Mouse (Mus musculus) T-cell, adult 2 months (primary cell): ENCODE measurements around the gene Cebpb.
"Not testable (repeated sequence)": the region's sequence is repeated elsewhere in the genome, so short reads cannot be mapped to it uniquely, and the experiment has no call there.

ENCODE experiments used
- DNase-seq: peaks from one replicate; pipeline ENCODE4 v3.0.0; 2022; ENCODE audit warnings: low spot score

Gene Cebpb

DNA sequence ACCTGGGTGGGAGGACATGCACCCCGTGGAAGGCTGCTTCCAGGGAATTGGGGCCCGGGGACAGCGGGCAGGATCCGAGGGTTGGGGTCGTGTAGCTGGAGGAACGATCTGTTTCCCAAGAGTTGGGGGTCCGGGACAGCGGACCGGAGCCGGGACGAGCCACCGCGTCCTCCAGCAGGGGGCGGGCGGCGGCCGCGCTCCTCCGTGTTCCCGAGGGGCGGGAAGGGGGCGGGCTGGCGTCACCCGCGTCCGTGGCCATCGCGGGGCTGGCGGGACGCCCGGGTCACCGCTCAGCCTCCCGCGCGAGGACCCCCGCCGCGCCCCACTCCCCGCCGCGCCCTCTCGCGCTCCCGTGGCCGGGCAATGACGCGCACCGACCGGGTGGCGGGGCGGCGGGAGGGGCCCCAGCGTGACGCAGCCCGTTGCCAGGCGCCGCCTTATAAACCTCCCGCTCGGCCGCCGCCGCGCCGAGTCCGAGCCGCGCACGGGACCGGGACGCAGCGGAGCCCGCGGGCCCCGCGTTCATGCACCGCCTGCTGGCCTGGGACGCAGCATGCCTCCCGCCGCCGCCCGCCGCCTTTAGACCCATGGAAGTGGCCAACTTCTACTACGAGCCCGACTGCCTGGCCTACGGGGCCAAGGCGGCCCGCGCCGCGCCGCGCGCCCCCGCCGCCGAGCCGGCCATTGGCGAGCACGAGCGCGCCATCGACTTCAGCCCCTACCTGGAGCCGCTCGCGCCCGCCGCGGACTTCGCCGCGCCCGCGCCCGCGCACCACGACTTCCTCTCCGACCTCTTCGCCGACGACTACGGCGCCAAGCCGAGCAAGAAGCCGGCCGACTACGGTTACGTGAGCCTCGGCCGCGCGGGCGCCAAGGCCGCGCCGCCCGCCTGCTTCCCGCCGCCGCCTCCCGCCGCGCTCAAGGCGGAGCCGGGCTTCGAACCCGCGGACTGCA lies at the start of gene Cebpb:
Gene Cebpb (plus strand): TSS at position 418 of the 954 bp plus-strand sequence.
- DNase-seq: peak; percentile 71

DNA sequence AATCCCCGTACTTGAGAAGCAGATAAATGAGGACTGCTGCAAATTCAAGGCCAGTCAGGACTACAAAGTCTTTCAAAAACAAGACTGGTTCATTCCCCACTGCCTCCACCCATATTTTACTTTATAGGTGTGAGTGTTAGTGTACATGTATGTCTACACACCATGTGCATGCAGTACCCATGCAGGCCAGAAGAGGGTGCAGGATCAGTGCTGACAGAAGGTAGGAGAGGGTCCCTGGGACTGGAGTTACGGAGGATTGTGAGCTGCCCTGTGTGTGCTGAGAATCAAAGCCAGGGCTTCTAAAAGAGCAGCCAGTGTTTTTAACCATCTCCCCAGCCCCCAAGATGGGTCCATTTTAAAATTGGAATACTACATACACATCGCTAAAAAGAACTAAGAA lies 48.4 kb upstream of the Cebpb start:
- peak; percentile 63 for DNase-seq

DNA sequence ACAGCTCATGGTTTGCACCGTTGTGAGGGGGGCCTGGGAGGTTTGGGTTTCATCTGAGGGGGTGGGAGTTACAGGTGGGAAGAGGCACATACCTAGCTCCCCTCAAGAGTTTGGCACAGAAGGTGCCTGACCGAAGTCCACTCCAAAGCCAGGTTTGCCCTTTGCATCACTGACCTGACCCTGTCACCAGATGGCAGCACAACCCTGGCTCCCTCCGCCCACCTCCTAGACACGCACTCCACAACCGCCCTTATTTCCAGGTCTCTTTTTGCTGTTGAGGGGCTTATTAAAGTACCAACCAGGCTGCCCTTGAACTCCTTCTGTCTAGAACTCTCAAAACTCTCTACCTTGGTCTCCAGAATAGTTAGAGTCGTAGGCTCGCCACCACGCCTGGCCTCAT lies 47.4 kb upstream of the Cebpb start:
- DNase-seq: peak; percentile 40

DNA sequence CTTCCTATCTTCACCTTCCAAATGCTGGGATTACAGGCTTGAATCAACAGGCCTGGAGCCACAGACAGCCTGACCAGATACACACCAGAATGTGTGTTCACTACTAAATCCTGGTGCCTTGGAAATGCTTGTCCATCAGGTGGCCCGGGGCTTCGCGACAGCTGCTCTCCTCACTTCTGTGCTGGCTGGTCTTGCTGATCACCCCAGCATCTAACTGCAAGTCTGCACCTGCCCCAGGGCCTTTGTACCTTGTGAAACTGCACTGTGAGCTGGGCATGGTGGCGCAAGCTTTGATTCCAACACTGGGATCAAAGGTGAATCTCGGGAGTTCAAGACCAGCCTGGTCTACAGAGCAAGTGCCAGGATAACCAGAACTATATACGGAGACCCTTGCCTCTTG lies 46.6 kb upstream of the Cebpb start:
- DNase-seq: no peak

DNA sequence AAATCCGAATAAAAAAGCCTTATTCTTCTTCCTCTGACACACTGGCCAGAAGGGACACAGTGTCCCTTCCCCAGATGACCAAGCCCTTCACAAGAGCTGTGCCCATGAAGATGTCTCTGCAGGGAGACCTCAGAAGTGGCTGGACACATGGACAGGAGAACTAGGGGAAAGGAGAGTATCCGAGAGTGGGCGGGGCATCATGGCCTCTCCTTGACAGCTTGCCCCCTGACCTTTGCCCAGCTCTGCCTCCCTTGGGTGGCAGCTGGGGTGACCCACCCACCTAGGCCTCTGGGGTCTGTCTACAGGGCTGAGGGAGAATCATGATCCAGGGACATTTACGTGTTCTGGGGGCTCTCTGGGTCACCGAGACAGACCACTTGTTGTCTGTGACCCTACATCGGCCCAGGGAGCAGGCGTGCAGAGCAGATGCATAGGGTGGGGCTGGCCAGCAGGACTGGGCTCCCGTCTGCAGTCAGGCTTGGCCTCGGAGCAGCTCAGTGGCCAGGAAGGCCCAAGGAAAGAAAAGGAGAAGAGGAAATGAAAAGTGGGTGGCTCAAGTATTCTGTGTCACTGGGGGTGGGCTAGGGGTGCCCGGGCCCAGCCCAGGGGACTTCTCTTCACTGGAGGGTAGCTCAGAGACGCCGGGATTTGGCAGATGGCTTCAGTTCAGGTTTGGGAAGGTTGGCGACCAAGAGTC lies 45.2 kb upstream of the Cebpb start:
- DNase-seq: not testable (repeated sequence)

DNA sequence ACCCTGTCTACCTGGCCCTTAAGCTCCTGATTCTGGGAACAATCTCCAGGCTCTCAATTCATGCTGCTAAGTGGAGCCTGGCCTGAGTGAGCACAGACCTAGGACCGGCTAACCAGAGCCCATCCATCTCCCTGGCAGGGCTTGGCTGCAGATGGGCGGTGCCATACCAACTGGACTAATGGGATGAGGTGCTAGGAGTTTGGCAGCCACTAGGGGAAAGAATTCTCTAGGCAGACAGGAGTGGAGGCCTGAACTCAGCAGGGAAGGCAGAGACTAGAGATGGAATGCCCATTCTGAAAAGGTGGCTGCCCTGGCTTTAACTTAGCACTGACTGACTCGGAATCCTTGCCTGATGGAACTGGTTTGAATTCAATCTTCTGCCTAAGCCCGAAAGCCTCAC lies 42.3 kb upstream of the Cebpb start:
- no peak for DNase-seq

DNA sequence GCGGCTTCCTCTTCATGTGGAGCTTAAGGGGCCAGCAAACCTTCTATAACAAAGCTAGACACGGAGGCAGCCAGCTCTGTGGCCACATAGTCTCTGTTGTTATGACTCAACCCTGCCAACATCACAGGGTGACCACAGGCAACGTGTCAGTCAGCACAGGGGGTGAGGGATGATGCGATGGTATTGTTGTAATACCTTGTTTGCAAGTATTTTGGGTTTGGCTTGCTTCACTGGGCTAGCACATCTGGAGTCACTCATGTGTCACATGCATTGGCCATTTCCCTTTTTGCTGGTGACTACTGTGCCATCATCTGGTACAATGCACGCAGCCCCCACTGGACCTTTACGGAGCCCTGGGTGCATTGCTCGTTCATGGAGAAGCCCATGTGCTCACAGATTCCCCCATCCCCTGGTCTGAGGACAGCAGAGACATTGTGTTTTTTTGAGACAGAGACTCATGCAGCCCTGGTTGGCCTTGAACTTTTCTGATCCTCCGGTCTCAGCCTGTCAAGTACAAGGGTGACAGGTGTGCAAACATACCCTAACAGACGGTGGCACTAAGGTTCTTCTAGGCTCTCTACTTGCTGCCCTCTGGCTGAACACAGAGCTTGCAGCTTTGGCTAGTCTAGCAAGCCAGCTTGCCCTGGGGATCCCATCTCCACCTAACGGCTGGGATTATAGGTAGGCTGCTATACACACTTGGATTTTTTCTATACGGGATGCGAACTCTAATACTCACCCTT lies 39.3 kb upstream of the Cebpb start:
- DNase-seq: no peak

DNA sequence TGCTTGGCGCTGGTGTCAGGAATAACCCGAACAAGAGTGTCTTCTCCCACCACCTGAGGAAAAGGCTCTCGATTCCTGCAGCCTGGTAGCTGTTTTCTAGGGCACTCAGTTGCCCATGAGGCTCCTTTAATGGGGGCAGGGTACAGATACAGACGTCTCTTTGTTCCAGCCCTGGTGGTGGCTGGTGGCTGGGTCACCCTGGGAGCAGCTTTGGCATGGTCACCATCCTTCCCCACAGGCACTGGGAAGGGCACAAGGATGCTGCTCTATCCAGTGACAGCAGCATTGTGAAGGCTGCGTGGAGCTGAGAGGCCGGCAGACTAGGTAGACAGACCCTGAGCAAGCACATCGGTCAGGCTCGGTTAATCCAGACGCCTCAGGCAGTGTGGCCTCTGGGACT lies 37.1 kb upstream of the Cebpb start:
- DNase-seq: no peak

DNA sequence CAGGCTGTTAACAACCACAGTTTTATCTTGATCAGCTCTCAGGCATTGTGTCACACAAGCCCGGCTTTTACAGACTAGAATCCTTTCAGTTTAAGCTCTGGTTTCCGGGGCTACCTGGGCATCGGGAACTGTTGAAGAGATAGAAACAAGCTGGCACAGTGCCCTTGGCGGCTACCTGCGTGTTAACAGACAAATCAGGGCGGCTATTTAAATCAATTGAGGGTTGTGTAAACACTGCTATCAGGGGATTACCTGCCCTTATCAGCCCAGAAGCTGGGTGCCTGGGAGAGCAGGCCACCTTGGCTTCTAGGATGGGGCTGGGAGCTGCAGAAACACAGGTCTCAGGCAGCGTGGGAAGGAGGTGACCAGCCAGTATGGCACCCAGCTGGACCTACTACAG lies 36.0 kb upstream of the Cebpb start:
- DNase-seq: no peak

DNA sequence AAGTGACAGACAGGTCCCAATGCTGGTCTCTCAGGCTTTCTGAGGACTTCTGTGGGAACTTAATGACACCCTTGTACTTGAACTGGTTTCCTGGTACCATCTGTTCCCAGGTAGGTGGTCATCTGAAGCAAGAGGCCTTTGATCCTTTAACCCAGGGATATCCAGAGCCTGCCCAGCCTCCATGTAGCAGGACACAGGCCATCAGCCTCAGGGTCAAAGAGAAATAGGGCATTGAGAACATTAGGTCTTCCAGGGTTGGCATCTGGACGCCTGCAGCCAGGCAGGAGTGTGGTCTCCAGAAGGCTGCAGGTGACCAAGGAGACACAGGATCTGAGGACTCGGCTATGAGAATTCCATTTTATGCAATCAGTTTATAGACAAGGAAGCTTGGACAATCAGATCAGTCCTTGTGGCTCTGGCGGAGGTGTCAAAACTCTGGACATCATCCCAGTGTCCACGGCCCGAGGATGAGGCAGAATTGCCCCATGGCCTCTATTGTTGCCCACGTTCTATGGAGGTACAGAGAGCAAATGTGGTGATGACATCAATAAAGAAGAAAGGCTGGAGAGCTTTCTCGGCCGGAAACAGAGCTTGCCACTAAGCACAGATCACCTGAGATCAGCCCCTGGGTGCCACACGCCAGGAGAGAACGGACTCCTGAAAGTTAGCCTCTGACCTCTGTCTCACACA lies 33.7 kb upstream of the Cebpb start:
- no peak for DNase-seq

DNA sequence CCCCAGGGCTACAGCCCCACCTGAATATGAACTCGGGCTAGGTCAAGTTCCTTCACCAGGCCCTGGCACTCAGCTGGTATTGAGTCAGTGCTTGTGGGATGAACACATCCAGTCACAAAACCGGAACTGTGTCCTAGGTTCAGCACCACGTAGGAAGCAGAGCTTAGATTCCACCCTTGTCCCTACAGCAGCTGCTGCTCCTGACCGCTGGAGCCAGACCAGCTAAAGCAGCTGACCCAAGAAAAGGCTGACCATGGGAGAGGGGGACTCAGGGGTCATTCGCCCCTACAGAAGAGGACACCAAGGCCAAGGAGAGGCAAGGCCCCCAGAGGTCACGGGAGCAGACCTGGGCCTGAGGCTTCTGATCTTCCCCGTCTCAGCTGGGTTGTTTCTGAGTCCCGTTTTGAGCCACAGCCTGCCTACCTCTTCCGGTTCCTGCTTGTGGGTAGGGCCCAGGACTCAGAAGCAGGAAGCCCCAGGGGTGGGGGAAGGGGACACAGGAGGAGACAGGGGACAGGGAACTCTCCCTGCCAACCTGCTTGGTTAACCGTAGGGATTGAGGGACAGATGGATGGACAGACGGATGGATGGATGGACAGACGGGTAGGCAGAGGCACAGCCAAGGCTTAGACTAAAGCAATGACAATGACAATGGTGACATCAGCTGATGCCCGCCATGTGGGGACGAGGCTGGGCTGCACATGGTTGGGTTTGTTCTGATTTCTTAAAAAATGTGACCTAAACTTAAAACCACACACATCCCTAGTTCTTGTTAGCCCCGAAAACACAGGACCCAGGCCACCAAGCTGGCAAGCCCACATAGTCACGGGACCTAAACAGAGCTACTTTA lies 31.9 kb upstream of the Cebpb start:
- peak; percentile 88 for DNase-seq

DNA sequence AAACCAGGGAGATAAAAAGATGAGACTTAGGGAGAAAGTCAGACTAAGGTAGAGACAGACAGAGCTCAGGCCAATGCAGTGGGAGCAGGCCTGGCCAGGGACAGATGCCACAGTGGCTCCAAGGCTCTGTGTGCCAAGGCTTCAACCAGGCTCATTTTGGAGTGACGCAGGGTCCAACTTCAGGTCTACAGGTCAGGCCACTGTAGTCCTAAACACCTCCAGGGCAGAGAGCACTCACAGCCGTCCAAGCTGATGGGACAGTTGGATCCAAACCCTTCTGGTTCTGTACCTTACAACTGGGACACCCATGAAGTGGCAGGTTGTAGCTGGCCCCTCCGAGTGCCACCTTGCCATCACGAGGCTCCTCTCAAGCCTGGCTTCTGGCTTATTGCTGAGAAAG lies 30.7 kb upstream of the Cebpb start:
- no peak for DNase-seq

DNA sequence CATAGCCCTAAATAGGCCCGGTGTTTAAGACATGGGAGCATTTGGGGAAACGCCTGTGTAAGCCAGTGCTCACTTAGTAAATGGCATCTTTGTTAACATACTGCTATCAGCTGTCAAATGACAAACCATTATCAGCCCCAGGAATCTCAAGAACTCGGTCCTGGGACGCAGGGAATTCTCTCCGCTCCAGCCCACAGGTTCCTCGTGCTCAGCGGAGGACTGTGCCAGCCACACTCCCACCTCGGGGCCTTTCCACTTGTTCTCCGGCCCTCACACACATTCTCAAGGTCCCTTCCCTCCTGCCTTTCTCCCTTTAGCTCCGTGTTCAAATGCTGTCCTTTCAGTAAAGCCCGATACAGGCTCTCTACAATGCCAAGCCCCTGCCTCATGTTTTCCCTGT lies 30.0 kb upstream of the Cebpb start:
- DNase-seq: no peak

DNA sequence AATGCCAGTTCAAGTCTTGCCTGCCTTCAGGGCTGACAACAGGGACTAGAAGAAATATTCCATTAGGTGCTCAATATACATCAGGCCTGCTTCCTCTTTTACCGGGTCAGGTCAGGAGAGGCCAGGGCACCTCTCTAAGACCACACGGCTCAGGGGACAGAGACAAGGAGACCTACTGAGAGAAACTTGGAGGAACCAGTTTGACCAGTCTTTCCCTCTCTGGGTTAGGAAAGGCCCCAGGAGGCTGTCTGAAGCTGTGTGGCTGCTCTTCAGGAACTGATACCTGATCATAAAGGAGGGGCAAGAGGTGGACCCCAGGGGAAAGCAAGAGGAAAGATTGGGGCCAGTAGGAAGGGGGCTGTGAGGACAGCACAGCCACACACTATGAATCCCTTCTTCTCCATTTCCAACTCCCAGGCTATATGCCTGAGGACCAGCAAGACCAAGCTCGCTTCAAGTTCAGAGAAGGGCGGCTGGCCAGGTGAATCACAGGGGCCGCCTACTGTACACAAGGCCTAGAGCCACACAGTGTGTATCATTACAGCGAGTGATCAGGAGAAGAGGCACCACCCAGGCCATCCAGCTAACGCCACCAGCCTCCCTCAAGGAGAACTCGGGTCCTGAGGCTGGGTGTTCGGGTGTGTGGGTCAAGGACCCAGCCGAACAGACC lies 29.4 kb upstream of the Cebpb start:
- DNase-seq: no peak

DNA sequence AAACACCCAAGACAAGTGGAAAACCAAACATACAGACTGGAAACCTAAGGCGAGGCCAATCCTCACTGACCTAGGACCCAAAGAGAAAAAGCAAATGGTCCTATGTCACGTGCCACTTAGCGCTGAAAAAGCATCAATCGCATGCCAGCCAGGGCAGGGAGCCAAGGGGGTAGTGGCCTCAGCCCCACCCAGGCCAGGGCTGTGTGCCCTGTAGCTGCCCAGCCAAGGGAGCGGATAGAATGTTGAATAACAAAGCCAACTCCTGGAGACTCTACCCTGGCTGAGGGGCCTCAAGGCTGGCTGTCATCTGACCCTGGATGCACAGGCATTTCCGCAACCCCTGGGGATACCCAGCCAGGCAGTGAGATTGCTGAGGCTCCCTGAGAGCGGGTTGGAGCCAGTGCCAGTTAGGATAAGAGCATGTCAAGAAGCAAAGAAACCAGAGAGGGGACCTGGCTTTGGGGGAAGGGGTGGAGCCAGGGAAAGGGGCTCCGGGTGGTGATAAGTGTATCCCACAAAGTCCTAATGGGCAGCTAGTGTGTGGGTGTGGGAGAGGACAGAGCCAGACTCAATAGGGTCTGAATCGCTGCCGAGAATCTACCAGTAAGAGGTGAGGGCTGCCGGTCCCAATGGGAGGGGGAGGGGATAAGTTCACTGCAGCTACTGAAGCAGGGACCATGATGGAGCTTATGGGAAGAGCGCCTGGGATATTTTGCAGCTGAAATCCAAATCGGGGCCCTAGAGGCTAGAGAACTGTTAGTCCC lies 28.7 kb upstream of the Cebpb start:
- no peak for DNase-seq

DNA sequence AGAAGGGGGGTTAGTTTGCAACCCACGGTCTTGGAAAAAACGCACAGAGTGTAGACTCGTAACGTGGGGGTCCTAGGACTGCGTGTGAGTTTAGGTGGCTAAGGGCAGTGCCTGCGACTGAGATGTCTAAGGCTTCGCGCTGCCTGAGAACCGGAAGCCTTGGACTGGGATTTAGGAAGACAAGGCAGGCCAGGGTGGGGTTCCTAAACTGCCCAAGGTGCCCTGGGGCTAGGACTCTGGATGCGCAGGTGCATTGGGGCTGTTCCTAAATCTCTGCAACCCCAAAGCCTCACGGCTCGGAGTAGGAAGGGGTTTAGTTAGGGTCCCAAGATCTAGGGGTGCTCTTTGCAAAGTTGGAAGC lies 28.1 kb upstream of the Cebpb start:
- peak; percentile 31 for DNase-seq

DNA sequence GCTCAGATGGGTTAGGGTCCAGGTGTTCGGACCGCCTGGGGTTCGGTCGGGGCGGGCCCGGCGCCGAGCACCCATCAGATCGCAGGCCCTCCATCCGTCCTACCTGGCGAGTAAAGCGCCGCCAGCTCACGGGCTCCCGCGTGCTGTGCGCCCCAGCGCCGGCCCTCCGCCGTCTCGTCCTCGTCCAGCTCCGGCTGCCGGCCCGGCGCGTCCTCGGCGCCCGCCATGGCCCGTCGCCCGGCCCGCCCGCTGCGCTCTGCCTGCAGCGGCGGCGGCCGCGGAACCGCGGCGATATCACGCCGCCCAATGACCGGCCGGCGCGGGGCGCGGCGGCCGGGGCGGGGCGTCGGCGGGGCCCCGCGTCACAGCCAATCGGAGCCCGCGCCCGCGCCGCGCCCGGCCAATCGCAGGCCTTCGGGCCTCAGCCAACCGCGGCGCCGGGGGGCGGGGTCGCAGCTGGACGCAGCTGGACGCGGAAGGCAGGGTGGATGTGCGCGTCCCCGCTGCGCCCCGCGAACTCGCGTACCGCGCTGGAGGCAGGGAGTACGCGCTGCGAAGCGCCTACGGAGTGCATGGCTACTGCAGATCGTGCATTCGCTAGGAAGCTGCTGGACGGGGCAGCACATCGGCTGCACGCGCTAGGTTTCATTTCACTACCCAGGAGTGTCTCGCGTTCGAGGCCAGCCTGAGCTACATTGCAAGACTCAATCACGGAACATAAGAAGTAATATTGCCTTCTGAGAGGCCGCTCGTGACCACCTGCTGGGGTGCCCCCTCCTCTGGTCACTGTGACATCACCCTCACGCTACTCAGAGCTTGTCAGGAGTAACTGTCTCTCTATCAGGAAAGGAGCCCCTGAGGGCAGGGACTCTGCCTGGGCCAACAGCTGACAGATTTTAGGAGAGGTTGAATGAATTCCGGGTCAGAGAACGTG lies 27.2 kb upstream of the Cebpb start, which contains the start of gene Gm20431:
Gene Gm20431 (minus strand): TSS at position 227 of the 934 bp plus-strand sequence.
- peak; percentile 91 for DNase-seq

DNA sequence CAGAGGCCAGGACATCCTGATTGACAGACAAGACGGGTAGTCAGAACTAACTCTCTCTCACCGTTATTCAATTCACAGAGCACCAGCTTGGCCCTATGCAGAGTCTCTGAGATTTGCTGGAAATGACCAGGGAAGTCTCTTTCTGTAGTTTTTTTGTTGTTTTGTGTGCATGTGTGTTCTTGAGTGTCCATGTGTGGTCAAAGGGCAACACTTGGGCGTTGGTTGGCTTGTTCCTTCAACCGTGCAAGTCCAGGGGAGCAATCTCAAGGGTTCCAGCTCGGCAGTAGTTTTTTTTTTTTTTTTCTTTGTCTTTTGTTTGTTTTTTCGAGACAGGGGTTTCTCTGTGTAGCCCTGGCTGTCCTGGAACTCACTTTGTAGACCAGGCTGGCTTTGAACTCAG lies 26.0 kb upstream of the Cebpb start:
- DNase-seq: no peak
